Mouse (Mus musculus) heart, embryonic 16.5 days (tissue): Measurements from ENCODE around the gene Adgra1. TPM values are rescaled to one million over a fixed set of nuclear protein-coding genes. Genes with fewer than 3 reads are reported as not detected.

ENCODE experiments used
- polyA plus RNA-seq: library from polyadenylated mRNA; unstranded; fragments of >200 nt; fragmentation: Nextera tagmentation; extraction: Ambion mirVana; gene quantifications from 2 replicates; pipeline ENCODE4 v1.2.1, GENCODE M21; 2015

Adgra1 gene
- polyA plus RNA-seq, 1 experiment from 2014 or later: not detected

Other genes with a start within 250 kb of the Adgra1 start
- gene Cfap46, start 150.4 kb upstream of the Adgra1 start, polyA plus RNA-seq: 0.47 and 0.59 TPM in 2 replicates
- 0.37 and 0.47 TPM in 2 replicates for gene Kndc1, start 60.5 kb downstream of the Adgra1 start, polyA plus RNA-seq
- gene Utf1, start 109.6 kb downstream of the Adgra1 start, polyA plus RNA-seq: 0.71 and 2.0 TPM in 2 replicates
- gene 6430531B16Rik, start 144.6 kb downstream of the Adgra1 start, polyA plus RNA-seq: 0.66 and 0.69 TPM in 2 replicates
- 1.7 and 2.8 TPM in 2 replicates for gene Adam8, start 158.4 kb downstream of the Adgra1 start, polyA plus RNA-seq
- gene Zfp511, start 202.2 kb downstream of the Adgra1 start, polyA plus RNA-seq: 32.1 and 36.5 TPM in 2 replicates
- gene Tubgcp2, start 202.5 kb downstream of the Adgra1 start, polyA plus RNA-seq: 34.6 and 39.9 TPM in 2 replicates
- not detected in 2 replicates for gene Msx3, start 214.9 kb downstream of the Adgra1 start, polyA plus RNA-seq
- gene Caly, start 248.4 kb downstream of the Adgra1 start, polyA plus RNA-seq: 0.47 and 0.66 TPM in 2 replicates